Mouse (Mus musculus): ENCODE measurements around the gene Slc17a4. TPM values are rescaled to one million over a fixed set of nuclear protein-coding genes. Genes with fewer than 3 reads are reported as not detected.

The Slc17a4 gene
- polyA plus RNA-seq (2014; fragmentation: Nextera tagmentation; extraction: Ambion mirVana): not detected in 2 replicates

DNA sequence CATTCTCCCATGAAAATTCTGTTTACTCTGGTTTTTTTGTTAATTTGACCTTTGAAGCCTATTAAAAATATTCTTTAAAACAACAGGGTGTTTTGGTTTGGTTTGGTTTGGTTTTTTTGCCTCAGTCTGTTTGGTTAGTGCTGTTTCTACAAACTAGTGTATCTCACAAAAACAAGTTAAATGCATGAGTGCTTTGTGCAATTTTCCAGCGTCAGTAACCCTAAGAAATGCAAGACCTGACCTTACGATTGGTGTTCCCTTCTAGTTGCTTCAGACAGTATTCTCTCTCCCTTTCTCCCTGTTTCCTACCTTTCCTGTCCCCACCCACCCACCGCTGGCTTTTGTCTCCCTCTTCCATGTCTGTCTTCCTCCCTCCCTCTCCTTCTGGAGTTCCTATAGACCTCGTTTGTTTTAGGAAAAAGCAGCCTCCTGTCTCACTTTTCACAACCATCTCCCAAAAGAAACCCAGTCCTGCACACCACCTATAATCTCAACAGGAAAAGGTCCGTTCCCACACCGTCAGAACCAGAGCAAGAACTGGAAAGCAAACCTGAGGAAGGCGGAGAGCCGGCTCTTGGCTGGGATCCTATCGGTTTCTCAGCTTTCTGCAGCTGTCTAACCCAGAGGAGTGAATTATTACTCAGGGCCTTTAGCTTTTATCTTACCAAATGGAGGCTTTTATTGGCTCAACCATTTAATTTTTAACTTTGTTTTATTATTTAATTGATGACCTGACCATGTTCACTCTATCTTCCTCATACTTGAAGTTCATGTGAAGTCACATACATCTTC, at the start of gene Slc17a4:
Gene Slc17a4 (minus strand): TSS at position 634 of the 792 bp plus-strand sequence.
- 73% methylated on average over 9 of the region's 9 CpGs for WGBS
- no peak for ATAC-seq (ENCODE audit: insufficient number of reproducible peaks, low FRiP score, low TSS enrichment, low read depth)

DNA sequence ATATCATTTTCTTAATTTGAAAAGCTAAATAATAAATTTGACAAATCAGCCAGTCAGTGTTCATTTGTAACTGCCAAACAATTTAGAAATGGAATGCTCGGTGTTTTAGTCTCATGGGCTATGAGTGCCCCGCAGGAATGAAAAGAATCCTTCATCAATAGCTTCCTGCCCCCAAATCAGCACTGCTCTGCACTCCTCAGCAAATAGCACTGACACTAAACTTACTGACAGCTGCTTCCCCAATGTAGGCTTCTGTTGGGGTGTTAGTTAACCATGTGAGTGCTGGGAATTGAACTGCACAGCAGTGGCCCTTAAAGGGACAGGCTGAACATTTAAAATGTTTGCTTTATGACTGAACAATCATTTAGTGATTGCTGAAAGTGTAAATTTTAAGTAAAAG, 45.0 kb upstream of the Slc17a4 start:
- H3K9me3 ChIP-seq (ENCODE audit: control insufficient read depth, low read length): no peaks in the 10 kb centered on the region
- no peaks in the 10 kb centered on the region for H3K27me3 ChIP-seq (ENCODE audit: control insufficient read depth, insufficient read depth, low read length)
- H3K9ac ChIP-seq (ENCODE audit: low read length): no peak overlapping the region
- no peak overlapping the region for H3K4me2 ChIP-seq (ENCODE audit: low read depth, severe bottlenecking)
- no peaks in the 10 kb centered on the region for H3K36me3 ChIP-seq (ENCODE audit: control insufficient read depth, insufficient read depth, low read length)
- DNase-seq (ENCODE audit: low spot score): no peak
- no peaks in the 10 kb centered on the region for H3K4me1 ChIP-seq (ENCODE audit: control insufficient read depth, insufficient read depth, low read length)
- no peak for ATAC-seq (ENCODE audit: insufficient number of reproducible peaks, low FRiP score, low TSS enrichment, low read depth)
- WGBS: 49% methylated on average over 2 of the region's 2 CpGs
- no peak overlapping the region for H3K27ac ChIP-seq (replicated peaks; ENCODE audit: low read depth, low read length)
- H3K4me3 ChIP-seq (ENCODE audit: low read depth, low read length): no peak overlapping the region

More for the DNA sequence above, at the start of gene Slc17a4:
- Histone ChIP-seq H3K9ac (ENCODE audit: low read length) (no peak within 1 kb of the TSS), H3K27me3 (ENCODE audit: control insufficient read depth, insufficient read depth, low read length) (no peaks in the 10 kb centered on the region), H3K36me3 (ENCODE audit: control insufficient read depth, insufficient read depth, low read length) (no peaks in the 10 kb centered on the region), H3K4me1 (ENCODE audit: control insufficient read depth, insufficient read depth, low read length) (no peaks in the 10 kb centered on the region), H3K4me2 (ENCODE audit: low read depth, severe bottlenecking) (no peak within 1 kb of the TSS), H3K27ac (replicated peaks; ENCODE audit: low read depth, low read length) (no peak within 1 kb of the TSS), H3K9me3 (ENCODE audit: control insufficient read depth, low read length) (no peaks in the 10 kb centered on the region), H3K4me3 (ENCODE audit: low read depth, low read length) (no peak within 1 kb of the TSS)
- no peak for DNase-seq (ENCODE audit: low spot score)

DNA sequence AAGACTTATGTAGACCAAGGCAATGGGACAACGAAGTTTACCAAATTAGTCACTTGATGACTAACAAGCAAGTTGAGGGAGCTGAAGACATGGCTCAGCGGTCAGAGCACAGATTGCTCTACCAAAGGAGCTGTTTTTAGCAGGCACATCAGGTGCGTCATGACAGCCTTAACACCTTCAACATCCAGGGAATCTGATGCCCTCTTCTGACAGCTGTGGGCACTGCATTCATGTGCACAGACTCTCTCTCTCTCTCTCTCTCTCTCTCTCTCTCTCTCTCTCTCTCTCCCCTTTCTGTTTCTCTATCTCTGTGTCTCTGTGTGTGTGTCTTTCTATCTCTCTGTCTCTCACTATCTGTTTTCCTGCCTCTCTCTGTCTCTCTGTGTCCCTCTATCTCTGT, 36.1 kb upstream of the Slc17a4 start:
- Histone ChIP-seq H3K4me1 (ENCODE audit: control insufficient read depth, insufficient read depth, low read length) (peaks cover 17% of the 10 kb centered on the region; the same call in 1 of the 2 replicates), H3K9ac (ENCODE audit: low read length) (no peak overlapping the region), H3K9me3 (ENCODE audit: control insufficient read depth, low read length) (no peaks in the 10 kb centered on the region), H3K4me3 (ENCODE audit: low read depth, low read length) (no peak overlapping the region), H3K27me3 (ENCODE audit: control insufficient read depth, insufficient read depth, low read length) (no peaks in the 10 kb centered on the region), H3K27ac (replicated peaks; ENCODE audit: low read depth, low read length) (no peak overlapping the region), H3K36me3 (ENCODE audit: control insufficient read depth, insufficient read depth, low read length) (no peaks in the 10 kb centered on the region), H3K4me2 (ENCODE audit: low read depth, severe bottlenecking) (no peak overlapping the region)
- WGBS: 75% methylated on average over 3 of the region's 3 CpGs
- ATAC-seq (ENCODE audit: insufficient number of reproducible peaks, low FRiP score, low TSS enrichment, low read depth) (no peak), DNase-seq (ENCODE audit: low spot score) (no peak)

DNA sequence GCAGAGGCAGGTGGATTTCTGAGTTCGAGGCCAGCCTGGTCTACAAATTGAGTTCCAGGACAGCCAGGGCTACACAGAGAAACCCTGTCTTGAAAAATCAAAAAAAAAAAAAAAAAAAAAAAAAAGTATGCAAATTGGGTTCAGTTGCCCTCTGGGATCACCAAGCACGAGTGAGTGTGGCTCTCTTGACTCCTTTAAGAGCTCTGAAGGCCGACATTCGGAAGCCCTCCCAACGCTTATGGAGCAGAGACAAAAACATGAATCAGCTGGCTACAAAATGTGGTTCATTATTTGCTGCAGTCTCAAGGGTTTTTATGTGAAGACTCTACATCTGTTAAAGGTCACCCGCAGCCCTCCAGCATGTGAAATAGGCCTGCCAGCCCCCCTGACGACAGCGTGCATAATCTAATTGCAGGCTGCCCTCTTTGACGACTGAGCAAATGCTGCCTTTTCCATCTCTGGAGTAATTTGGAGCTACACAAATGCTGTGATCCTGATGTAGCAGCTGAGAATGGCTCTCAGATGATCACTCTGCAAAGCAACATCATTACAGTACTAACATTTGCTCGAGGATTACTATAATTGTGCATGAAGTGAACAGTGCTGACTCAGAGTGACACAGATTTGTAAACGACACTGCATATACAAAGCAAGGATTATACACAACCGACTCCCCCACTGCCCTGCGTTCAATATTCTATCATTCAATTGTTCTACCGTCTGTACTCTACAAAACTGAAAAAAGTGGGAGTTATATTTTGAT, 34.9 kb upstream of the Slc17a4 start:
- WGBS: 55% methylated on average over 14 of the region's 14 CpGs
- DNase-seq (ENCODE audit: low spot score): peak; percentile 33

DNA sequence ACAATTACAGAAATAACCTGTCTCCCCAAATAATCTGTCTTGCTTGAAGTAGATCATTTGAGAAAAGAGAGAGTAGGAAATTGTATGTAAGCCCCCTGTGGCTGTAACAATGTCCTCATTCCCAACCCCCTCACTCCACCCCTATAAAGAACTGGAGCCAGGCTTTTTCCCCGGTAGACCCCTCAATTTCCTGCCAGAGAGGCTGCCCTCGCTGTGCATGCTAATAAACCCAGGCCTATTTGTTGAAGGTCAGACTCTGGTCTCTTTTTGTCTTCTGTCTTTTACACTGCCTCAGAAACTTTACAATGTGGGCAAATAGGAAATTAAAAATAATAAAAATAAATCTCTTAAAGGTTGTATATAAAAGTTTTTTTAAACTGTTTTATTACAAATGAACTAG, 31.4 kb upstream of the Slc17a4 start:
- Histone ChIP-seq H3K27ac (replicated peaks; ENCODE audit: low read depth, low read length) (no peak overlapping the region), H3K36me3 (ENCODE audit: control insufficient read depth, insufficient read depth, low read length) (no peaks in the 10 kb centered on the region), H3K9ac (ENCODE audit: low read length) (no peak overlapping the region), H3K4me3 (ENCODE audit: low read depth, low read length) (no peak overlapping the region), H3K9me3 (ENCODE audit: control insufficient read depth, low read length) (no peaks in the 10 kb centered on the region), H3K4me2 (ENCODE audit: low read depth, severe bottlenecking) (no peak overlapping the region), H3K27me3 (ENCODE audit: control insufficient read depth, insufficient read depth, low read length) (no peaks in the 10 kb centered on the region), H3K4me1 (ENCODE audit: control insufficient read depth, insufficient read depth, low read length) (peaks cover 18% of the 10 kb centered on the region; the same call in 1 of the 2 replicates)
- ATAC-seq (ENCODE audit: insufficient number of reproducible peaks, low FRiP score, low TSS enrichment, low read depth) (no peak), DNase-seq (ENCODE audit: low spot score) (no peak)
- WGBS: 11% methylated on average over 2 of the region's 2 CpGs

More for the DNA sequence above, 34.9 kb upstream of the Slc17a4 start:
- H3K4me2 ChIP-seq (ENCODE audit: low read depth, severe bottlenecking): no peak overlapping the region
- no peaks in the 10 kb centered on the region for H3K9me3 ChIP-seq (ENCODE audit: control insufficient read depth, low read length)
- no peak overlapping the region for H3K4me3 ChIP-seq (ENCODE audit: low read depth, low read length)
- H3K9ac ChIP-seq (ENCODE audit: low read length): no peak overlapping the region
- peaks cover 18% of the 10 kb centered on the region; the same call in 1 of the 2 replicates for H3K4me1 ChIP-seq (ENCODE audit: control insufficient read depth, insufficient read depth, low read length)
- H3K27ac ChIP-seq (replicated peaks; ENCODE audit: low read depth, low read length): no peak overlapping the region
- no peak for ATAC-seq (ENCODE audit: insufficient number of reproducible peaks, low FRiP score, low TSS enrichment, low read depth)
- no peaks in the 10 kb centered on the region for H3K27me3 ChIP-seq (ENCODE audit: control insufficient read depth, insufficient read depth, low read length)
- H3K36me3 ChIP-seq (ENCODE audit: control insufficient read depth, insufficient read depth, low read length): no peaks in the 10 kb centered on the region

DNA sequence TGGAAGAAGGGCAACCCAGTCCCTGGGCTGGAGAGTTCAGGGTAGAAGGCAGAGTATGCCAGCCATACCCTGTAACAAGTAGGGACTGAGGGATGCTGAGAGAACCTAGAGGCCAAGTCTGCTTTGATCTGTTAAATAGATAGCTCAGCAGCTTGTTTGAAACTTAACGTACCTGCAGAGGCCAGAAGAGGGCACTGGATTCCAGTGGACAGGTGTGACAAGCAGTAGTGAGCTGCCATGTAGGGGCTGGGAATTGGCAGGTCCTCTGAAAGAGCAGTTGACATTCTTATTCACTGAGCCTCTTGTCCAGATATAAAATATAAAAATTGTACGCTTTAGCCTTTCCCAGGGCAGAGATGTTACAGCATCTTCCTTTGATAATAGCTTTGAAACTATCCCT, 28.1 kb upstream of the Slc17a4 start:
- ATAC-seq (ENCODE audit: insufficient number of reproducible peaks, low FRiP score, low TSS enrichment, low read depth): no peak
- no peak overlapping the region for H3K4me2 ChIP-seq (ENCODE audit: low read depth, severe bottlenecking)
- no peak overlapping the region for H3K27ac ChIP-seq (replicated peaks; ENCODE audit: low read depth, low read length)
- no peak overlapping the region for H3K4me3 ChIP-seq (ENCODE audit: low read depth, low read length)
- H3K36me3 ChIP-seq (ENCODE audit: control insufficient read depth, insufficient read depth, low read length): no peaks in the 10 kb centered on the region
- WGBS: 46% methylated on average over 2 of the region's 2 CpGs
- no peak for DNase-seq (ENCODE audit: low spot score)
- H3K9me3 ChIP-seq (ENCODE audit: control insufficient read depth, low read length): no peaks in the 10 kb centered on the region
- no peak overlapping the region for H3K9ac ChIP-seq (ENCODE audit: low read length)
- H3K4me1 ChIP-seq (ENCODE audit: control insufficient read depth, insufficient read depth, low read length): peaks cover 10% of the 10 kb centered on the region; the same call in 1 of the 2 replicates
- H3K27me3 ChIP-seq (ENCODE audit: control insufficient read depth, insufficient read depth, low read length): no peaks in the 10 kb centered on the region

DNA sequence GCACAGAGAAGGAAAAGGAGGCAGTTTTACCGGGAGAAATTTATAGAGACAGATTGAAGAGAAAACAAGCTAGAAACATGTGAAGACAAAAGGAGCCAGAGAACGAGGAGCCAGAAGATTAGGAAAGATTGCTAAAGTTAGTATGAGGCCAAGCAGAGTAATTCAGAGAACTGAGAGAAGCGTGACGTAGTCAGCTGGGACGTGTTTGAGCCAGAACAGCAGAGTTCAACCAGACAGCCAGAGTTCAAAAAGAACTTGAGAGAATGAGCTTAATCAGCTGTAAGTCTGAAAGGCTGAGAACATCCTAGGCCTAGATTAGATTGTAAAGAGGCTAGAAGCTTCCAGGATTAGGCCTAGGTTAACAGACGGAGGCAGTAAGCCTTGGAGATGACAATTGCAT, 25.5 kb upstream of the Slc17a4 start:
- no peak for DNase-seq (ENCODE audit: low spot score)
- Histone ChIP-seq H3K36me3 (ENCODE audit: control insufficient read depth, insufficient read depth, low read length) (no peaks in the 10 kb centered on the region), H3K4me1 (ENCODE audit: control insufficient read depth, insufficient read depth, low read length) (no peaks in the 10 kb centered on the region), H3K27me3 (ENCODE audit: control insufficient read depth, insufficient read depth, low read length) (no peaks in the 10 kb centered on the region), H3K9me3 (ENCODE audit: control insufficient read depth, low read length) (no peaks in the 10 kb centered on the region), H3K4me3 (ENCODE audit: low read depth, low read length) (no peak overlapping the region), H3K27ac (replicated peaks; ENCODE audit: low read depth, low read length) (no peak overlapping the region), H3K4me2 (ENCODE audit: low read depth, severe bottlenecking) (no peak overlapping the region), H3K9ac (ENCODE audit: low read length) (no peak overlapping the region)
- 70% methylated on average over 6 of the region's 6 CpGs for WGBS
- ATAC-seq (ENCODE audit: insufficient number of reproducible peaks, low FRiP score, low TSS enrichment, low read depth): no peak

DNA sequence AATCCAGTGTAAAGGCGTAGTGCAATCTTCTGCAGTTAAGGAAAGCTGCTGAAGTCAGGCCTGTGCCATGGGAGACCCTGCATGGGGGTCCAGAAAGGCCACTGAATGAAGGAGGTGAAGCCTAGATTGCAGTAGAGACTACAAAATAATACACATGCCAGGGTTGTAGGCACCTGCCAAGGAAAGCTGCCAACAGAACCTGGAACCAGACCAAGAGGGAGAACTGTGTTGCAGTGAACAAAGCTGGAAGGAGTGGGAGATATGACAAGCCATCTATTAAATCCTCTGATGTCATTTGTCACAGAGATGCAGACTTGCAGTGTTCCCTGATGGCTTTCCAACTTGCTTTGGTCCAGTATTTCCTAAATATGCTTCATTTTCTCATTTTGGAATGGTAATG, 23.9 kb upstream of the Slc17a4 start:
- no peaks in the 10 kb centered on the region for H3K36me3 ChIP-seq (ENCODE audit: control insufficient read depth, insufficient read depth, low read length)
- H3K9me3 ChIP-seq (ENCODE audit: control insufficient read depth, low read length): no peaks in the 10 kb centered on the region
- ATAC-seq (ENCODE audit: insufficient number of reproducible peaks, low FRiP score, low TSS enrichment, low read depth) (no peak), DNase-seq (ENCODE audit: low spot score) (no peak)
- H3K27me3 ChIP-seq (ENCODE audit: control insufficient read depth, insufficient read depth, low read length): no peaks in the 10 kb centered on the region
- no peaks in the 10 kb centered on the region for H3K4me1 ChIP-seq (ENCODE audit: control insufficient read depth, insufficient read depth, low read length)
- WGBS: 91% methylated on average over 1 of the region's 1 CpGs
- no peak overlapping the region for H3K27ac ChIP-seq (replicated peaks; ENCODE audit: low read depth, low read length)
- no peak overlapping the region for H3K4me3 ChIP-seq (ENCODE audit: low read depth, low read length)
- no peak overlapping the region for H3K4me2 ChIP-seq (ENCODE audit: low read depth, severe bottlenecking)
- H3K9ac ChIP-seq (ENCODE audit: low read length): no peak overlapping the region

All from limb, embryonic 11.5 days (tissue).